Mouse (Mus musculus) ZHBTc4 (cell line): ENCODE data around the gene Mgmt.

Experiments used
- DNase-seq: peaks from one replicate; pipeline ENCODE4 v3.0.0-alpha.2; 2011; ENCODE audit warnings: low read depth, low spot score

Mgmt gene

DNA sequence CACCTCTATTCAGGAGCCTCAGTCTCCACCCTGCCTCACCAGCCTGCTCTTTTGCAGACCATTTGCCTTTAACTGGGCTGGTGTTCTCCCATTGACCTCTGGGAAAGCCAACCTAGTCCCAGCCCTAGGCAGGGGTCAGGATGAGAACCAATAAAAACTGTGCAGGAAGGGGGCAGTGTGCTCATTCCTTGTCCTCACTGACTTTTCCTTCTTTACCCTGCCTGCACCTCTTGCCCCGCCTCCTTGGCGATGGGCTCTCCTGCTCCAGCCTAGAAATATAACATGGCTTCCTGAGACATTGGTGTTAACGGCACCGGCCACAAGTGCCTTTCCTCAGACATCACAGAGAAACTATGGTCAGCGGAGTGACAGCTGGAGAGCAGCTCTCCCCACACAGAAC is 161.7 kb downstream of the Mgmt start:
- peak; percentile 16 for DNase-seq

DNA sequence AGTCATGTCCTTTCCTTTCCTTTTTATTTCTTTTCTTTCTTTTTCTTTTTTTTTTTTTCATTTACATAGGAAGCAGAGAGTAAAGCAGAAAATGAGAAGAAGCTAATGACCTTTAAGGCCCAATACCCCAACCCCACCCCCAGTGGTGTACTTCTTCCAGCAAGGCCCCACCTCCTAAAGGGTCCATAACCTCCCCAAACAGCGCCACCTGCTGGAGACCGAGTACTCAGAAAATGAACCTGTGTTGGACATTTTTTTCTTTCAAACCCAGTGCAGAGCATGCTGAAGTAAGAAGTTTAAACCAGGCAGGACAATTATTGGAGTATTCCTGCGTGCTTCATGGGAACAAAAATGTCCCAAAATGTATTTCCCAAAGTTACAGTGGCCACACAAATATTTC is 166.1 kb downstream of the Mgmt start:
- peak; percentile 63 for DNase-seq

DNA sequence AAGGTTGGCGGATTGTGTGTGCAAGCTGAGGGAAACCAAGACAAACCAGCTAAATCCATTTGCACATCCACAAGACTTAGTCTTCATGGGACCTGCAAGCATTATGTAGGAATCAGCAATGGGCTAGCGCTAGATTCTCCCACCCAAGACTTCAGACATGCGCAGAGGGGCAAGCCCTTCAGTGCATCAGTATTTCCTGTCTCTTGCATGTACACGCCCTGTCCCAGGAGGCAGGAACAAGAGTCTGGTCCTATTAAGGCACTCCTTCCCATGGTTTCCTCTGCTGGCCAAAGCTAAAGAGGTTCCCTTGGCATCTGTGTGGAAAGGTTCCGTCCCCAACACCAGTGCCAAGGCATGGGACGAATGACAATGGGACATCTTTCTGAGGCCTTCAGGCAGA is 166.7 kb downstream of the Mgmt start:
- no peak for DNase-seq

DNA sequence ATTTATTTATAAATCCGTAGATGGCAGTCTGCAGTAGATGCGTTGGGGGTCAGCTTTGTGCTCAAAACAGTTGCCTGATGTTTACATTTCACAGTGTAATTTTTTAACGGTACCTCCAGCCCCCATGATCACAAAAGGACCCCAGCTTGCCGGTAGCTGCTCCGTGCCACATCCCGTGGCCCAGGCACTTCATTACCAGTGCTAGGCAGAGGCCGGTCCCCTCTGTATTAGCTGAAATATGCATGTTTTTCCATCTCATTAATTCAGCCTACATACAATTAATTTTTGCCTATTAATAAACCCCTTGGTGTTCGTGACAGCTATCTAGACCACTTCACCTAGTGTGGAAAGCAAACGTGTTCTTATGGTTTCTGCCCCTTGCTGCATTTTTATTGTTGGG is 169.8 kb downstream of the Mgmt start:
- DNase-seq = no peak

DNA sequence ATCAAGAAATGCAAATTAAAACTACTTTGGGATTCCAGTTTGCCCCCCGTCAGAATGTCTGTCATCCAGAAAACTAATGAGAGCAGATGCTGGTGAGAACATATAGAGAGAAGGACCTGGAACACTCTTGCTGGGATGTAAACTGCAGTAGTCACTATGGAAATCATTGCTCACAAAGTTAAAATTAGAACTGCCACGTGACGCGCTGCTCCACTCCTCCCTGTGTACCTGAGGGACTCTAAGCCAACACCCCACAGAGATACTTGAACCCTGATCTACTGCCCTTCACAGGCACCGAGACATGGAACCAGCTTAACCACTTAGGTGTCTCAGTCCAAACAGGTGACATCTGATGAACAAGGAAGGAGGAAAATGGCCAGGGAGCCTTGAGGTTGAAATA is 171.0 kb downstream of the Mgmt start:
- DNase-seq = no peak

DNA sequence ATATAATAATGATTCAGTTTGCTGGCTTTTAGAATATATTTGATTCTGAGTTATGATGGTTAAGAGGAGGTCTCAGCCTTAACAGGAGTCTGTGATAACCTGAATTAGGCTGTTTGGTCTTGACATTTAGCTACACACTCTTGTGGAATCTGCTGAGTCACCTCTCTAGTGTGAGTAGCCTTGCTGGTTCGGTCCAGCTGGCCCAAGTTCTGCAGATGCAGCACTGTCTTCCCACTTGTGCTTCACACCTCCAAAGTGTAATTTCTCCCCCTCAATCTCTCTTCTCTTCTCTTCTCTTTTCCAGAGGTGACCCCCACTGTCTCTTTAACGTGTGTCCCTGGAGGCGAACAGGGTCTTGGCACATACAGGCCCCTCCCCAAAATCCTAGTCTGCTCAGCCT is 171.8 kb downstream of the Mgmt start:
- DNase-seq = no peak

DNA sequence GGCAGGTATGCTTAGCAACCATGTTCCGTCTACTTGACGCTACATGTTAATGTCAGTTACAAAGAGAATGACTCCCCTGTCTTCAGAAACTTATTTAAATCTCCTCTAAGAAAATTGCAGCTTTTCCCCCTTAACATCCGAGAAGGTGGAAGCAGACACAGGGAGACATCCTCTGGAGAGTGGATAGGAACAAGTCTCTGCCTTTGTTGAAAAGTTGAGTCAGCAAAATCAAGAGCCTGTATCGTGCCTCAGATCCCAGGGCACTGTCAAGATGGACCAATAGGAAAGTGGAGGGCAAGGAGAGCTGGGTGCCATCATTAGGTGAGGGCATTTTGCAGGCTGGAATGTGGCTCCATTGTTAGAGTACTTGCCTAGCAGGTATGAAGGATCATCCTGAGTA is 172.6 kb downstream of the Mgmt start:
- DNase-seq = no peak

DNA sequence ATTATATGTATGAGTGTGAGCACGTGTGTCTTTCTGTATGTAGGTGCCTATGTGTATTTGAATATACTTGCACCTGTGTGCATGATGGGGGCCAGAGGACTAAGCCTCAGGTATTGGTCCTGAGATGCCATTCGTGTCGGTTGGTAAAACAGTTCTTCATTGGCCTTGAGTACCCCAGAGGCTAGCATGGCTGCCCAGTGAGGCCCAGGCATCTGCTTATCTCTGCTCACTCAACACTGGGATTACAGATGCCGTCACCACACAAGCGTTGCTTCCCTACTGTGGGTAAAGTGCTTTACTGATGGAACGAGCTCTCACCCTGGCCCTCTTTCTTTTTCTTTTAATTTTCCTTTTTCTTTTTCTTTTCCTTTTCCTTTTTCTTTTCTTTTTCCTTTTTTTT is 173.3 kb downstream of the Mgmt start:
- no peak for DNase-seq

DNA sequence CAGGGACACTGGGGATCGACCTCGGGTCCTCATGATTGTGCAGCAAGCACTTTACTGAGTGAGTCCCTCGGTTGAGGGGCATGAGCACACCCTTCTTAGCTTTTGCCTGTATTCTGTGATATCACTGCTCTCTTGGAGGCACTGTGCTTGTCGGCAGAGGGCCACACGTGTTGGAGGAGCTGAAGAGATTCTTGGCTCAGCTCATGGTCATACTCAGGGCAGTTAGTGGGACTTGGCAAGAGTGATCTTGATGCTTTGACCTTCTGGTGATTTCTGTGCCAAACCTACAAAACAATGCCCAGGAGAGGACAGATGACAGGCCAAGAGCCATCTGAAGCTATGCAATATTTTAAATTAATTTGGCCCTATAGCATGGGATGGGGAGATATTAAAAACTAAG is 174.4 kb downstream of the Mgmt start:
- DNase-seq = no peak

DNA sequence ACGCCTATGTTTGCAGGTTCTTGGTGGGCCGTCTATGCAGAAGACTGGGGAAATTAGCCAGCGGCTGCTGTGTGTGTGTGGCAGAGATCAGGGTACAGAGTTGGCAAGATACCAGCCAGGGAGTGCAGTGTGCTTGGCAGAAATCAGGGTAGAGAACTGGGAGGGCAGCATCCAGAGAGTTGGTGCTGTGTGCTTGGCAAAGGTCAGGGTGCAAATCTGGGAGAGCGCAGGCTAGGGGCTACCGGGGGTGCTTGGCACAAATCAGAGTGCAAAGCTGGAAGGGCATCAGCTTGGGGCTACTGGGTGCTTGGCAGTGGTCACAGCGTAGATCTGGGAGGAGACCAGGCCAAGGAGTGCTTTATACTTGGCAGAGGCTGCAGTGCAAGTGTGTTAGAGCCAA is 175.4 kb downstream of the Mgmt start:
- no peak for DNase-seq

DNA sequence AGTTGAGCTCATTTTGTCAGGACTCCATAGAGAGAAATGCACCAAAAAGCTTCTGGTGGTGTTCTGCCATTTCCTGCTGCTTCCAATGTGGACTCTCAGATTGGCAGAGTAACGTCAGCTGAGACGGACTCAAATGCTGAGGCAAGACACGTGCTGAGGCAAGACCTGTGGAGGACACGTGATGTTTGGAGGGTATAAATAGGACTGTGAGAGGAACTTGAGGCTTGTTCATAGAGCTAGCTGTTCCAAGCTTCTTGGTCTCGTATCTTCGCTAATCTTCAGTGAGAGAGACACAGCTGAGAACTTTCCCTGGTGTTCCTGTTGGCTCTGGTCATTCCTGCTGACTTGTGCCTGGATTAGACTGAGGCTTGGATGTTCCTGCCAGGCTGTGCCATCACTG is 176.9 kb downstream of the Mgmt start:
- no peak for DNase-seq

DNA sequence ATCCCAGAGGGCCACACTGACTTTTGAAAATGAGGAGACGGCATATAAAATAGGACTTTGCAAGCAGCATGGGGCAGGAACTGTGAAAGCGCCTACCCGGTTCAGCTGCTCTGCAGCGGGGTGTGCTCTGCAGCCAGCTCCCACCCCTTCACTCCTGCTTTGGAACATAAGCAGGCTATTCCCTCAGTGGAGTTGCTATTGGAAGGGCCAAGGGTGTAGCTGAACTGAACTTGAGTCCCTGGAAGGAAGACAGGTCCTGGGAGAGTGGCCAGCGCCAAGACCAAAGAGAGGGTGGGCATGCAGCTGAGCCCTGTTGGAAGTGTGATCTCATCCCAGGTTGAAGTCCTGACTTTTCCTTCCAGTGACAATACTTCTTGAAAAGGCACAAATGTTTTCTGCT is 179.5 kb downstream of the Mgmt start:
- no peak for DNase-seq

DNA sequence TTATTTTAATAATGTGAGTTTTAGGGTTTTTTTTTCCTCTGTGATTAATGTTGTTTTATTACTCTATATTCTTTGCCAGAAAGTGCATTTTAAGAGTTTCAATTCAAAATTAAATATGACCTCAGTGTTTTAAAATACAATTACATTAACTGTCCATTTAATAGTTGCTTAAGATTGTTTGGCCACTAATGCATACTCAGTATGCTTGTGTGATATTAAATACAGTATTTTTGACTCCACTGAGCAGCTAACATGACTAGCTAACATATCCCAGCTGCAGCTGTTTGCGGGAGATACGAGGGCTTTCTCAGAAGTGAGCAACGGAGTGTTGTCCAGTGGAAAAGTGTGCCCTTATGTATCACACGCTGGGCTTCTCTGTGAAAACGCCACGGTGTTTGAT is 179.9 kb downstream of the Mgmt start:
- no peak for DNase-seq

DNA sequence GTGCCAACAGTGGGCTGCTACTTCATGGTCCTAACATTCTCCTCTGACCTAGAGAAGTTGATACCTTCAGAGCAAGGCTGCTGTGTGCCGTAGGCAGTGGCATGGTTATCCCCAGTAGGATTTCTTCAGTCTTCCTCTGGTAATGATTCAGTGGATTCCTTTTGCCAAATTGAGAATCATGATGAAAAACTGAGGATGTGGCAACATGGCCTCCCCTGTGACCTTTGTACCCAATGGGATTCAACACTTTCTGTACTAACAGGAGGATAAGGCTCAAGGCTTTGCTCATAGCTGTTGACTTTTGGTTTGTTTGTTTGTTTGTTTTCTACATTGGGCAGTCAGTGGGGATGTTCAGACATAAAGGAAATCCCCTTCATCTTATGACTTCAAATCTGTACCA is 180.9 kb downstream of the Mgmt start:
- DNase-seq = no peak

DNA sequence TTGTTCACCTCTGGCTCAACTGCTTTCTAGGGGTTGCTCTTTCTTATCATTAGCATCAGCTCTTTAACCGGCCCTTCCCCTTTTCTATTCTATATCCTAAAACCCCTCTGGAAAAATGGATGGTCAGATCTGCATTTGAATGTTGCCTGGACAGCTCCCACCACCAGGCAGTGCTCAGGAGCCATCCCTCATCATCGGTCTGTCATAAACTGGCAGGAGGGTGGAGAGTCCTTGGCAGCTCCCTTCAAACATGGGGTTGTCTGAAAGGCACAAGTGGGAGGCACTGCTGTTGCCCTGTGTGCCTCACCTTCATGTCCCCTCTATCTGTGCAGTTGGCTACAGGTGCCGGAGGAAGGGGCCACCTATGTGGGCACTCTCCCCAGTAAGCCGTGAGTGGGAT is 185.8 kb downstream of the Mgmt start:
- DNase-seq = peak; percentile 20

DNA sequence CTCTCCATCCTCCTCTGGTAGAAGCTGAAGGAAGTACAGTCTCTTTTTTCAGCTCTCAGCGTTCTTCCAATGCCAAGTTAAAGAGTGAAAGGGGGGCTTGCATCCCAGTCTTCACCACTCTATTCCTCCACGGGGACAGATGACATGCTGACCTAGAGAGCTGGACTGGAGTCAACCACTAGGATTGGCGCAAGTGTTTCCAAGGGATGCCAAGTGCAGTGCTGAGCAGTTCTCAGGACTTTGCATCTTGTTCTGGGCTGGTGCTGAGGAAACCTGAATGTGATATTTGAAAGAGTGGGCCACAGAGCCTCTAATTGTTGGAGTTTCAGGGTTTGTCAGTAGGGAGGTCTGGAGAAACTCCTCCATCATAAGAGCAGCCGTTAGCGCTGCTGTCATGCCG is 187.8 kb downstream of the Mgmt start:
- DNase-seq = no peak

DNA sequence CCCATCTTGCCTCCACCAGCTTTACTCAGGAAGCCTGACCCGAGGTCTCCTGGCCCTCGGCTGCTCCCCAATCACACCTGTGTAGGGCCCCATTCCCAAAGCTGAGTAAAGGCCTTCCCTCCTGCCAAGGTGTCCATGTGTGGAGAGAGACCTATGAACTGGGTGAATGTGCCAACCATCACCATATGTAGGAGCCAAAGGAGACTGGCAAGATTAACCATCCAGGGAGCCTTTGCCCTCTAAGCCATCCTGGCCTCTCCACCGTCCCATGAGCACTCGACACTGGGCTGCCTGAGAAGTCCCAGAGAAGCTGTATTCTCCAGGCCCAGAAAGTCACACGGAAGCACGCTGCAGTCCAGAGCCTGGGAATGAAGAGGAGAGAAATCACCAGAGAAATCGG is 190.2 kb downstream of the Mgmt start:
- DNase-seq = no peak

DNA sequence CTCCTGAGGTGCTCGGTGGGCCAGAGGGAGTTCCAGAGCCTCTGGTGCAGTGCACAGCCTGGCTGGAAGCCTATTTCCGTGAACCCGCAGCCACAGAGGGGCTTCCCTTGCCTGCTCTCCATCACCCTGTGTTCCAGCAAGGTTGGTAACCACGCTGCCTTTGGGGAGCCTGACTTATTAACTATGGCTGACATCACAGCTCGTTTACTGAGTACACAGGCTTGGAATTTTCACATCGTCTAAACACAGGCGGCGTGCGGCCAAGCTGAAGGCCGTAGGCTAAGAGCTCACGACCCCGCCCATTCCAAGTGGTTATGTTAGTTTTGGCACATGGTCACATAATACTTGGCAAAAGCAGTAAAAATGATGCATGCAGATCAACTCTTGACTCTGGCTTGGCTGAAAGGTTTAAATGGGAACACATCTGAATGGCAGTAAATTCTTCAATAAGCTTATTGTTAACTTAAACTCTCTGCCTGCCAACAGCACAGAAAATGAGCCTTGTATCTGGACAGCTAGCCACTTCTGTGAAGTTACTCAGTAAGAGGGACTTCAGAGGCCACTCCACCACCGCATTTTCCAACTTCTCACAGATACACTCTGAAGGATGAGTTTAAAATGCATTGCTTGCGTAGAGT is 191.7 kb downstream of the Mgmt start:
- DNase-seq = no peak

DNA sequence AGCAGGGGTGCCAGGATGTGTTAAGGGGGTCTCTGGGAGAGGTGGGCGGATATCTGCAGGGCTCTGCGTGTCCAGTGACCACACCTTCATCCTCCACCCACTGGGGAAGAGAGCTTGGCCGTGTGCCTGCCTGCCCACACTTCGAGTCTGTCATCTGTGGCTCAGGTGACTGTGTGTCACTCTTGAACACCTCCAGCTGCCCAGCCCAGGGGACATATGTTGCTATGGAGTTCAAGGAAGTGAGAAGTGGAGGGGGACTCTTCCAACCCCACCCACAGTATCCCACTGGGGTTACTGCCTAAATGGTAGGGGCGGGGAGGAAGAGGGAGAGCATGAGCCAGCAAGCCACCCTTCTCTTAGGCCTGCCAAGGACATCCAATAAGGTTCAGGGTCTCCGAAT is 192.7 kb downstream of the Mgmt start:
- DNase-seq = no peak

DNA sequence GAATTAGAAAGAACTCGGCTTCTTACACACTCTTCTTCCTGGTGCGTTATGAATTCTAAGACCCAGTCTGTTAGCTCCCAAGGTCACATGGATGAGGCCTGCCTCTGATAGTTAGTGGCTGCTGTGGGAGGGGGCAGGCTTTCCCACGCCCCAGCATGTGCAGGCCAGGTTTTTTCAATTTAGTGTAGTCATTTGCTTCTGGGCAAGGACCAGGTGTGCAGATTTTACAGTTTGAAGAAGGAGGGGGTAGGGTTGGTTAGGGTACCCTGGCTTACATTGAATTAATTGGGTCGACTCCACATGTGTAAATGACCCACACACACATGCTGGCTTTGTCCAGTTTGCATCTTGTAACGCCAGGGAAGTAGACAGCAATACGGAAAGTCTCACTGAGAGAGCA is 193.7 kb downstream of the Mgmt start:
- DNase-seq = no peak

DNA sequence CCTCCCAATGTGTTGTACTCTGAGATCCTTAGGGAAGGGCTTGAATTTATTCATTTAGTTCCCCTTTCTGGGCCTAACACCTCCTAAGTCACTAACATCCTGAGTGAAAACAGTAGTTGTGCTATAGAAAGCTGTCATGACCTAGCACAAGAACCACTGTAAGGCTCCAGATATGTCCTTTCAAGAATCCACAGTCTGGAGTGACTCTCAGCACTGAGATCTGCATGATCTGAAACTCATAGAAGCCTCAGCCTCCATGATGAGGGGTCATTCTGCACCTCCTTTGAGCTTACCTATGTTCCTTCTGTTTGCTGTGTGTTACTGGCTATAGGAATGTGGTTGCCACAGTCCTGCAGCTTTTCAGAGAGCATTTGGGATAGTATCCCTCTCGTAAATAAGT is 200.1 kb downstream of the Mgmt start:
- no peak for DNase-seq

DNA sequence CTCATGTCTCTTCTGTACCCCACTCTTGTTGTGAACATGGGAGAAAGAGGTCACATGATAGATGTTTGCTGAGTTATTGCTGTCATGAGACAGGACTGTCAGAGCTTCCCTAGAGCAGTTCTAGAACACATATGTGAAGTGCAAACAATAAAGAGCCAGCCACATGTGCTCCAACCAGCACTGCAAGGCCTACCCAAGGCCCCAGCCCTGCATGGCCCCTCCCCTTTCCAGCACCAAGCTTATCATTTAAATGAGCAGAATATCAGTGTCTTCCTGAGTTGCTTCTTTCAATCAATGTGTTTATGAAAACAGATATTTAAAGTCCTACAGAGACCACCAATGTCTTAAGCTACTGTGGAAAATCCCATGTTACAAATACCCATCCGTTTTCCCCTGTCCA is 201.3 kb downstream of the Mgmt start:
- no peak for DNase-seq

DNA sequence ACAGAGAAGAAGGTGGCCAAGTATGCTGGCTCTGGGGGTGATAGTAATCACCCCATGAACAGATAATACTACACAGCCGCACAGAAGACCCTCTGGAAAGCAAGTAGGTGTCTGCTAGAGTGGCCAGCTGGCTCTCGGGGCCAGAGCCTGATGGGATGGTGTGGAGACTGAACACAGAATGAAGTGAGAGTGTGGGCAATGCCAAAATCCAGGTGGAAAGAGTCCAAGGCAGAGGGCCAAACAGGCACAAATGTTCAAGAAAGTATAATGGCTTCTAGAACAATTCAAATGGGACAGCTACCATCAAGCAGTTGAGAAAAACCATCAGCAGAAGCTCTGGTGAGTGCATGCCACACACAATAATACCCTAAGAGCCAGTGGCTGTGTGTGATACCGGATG is 205.4 kb downstream of the Mgmt start:
- no peak for DNase-seq

DNA sequence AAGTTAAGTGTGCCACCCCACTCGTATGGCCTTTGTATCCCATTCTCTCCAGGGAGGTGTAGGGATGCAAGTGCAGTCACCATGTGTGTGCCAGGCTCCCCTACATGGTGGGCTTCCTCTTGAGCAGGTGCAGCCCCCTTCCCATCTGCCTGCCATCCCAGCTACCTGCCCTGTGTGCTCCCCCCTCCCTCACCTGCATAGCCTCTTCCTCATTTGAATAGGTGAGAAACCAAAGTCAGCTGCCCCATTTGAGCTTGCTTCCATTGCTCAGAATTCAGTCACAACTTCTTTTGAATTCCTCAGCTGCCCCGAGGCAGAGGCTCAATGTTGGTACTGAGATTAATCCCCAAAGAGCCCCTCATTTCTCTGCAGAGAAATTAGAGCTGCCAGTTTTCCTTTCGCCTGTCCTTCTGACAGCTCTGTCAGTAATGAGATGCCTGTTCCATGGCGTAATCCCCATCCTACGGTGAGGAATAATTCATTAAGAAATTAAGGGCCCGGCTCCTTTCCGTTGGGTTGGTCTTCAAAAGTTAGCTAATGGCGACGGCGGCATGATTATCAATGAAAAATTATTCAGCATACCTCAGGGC is 208.3 kb downstream of the Mgmt start:
- DNase-seq = no peak
